Mouse (Mus musculus): ENCODE measurements around the gene Ager. TPM values are rescaled to one million over a fixed set of nuclear protein-coding genes. Genes with fewer than 3 reads are reported as not detected.
A peak's percentile ranks its signal among the peaks of the same experiment; 100 is the strongest.

Gene Ager
- polyA plus RNA-seq, 1 experiment = 0.22 TPM

DNA sequence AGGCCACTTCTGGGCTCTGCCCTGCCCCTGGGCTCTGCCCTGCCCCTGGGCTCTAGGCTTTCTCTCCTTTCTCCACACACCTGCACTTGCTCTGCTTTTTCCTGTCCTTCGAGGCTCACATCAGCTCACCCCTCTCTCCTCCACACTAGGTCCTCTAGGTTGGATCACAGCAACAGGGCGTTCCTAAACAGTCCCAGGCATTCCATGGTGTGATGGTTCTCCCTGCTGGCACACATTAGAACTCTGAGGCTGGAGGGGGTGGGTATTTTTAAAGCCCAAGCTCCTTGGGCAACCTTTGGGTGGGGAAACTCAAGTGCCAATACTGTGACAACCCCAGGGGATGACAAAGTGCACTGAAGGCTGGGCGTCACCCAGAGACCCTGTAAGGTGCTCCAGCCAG is 39.8 kb downstream of the Ager start:
- H3ac ChIP-seq (ENCODE audit: control insufficient read depth, insufficient read length) = no peak overlapping the region

GRCm38 (mm10) chr17:34639461-34640255 is 42.0 kb downstream of the Ager start:
- no peak overlapping the region for H3ac ChIP-seq (ENCODE audit: control insufficient read depth, insufficient read length)
- H3K79me2 ChIP-seq (ENCODE audit: control insufficient read depth, insufficient read depth) = no peaks in the 10 kb centered on the region
- no peaks in the 10 kb centered on the region for H3K36me3 ChIP-seq (ENCODE audit: control insufficient read depth, insufficient read depth)
- peak overlapping the region; percentile 65 for H3K4me2 ChIP-seq (ENCODE audit: low read depth)
- H3K4me3 ChIP-seq = no peak overlapping the region
- H3K27me3 ChIP-seq (ENCODE audit: control insufficient read depth, insufficient read depth, insufficient read length) = no peaks in the 10 kb centered on the region
- TF ChIP-seq POLR2A (IDR thresholded peaks at IDR 0.05; ENCODE audit: insufficient read length, low read depth) (no peak), SRF (IDR thresholded peaks at IDR 0.05; ENCODE audit: control insufficient read depth, insufficient read length, low read depth) (no peak), CEBPB (IDR thresholded peaks at IDR 0.05; ENCODE audit: insufficient read depth, poor library complexity, severe bottlenecking) (no peak), E2F4 (IDR thresholded peaks at IDR 0.05; ENCODE audit: insufficient read depth) (no peak), TCF12 (IDR thresholded peaks at IDR 0.05; ENCODE audit: insufficient read depth, poor library complexity, severe bottlenecking) (no peak), POLR2AphosphoS2 (IDR thresholded peaks at IDR 0.05; ENCODE audit: insufficient read length, low read depth) (no peak)

More for the DNA sequence above, 39.8 kb downstream of the Ager start:
- no peaks in the 10 kb centered on the region for H3K36me3 ChIP-seq (ENCODE audit: control insufficient read depth, insufficient read depth)
- no peak overlapping the region for H3K4me3 ChIP-seq
- peaks cover 18% of the 10 kb centered on the region for H3K27me3 ChIP-seq (ENCODE audit: control insufficient read depth, insufficient read depth, insufficient read length)
- no peaks in the 10 kb centered on the region for H3K79me2 ChIP-seq (ENCODE audit: control insufficient read depth, insufficient read depth)
- H3K4me2 ChIP-seq (ENCODE audit: low read depth) = peak overlapping the region; percentile 12
- no peak for TF ChIP-seq MAX (IDR thresholded peaks at IDR 0.05; ENCODE audit: low read depth)
- TF ChIP-seq POLR2AphosphoS2 (IDR thresholded peaks at IDR 0.05; ENCODE audit: insufficient read length, low read depth) = no peak
- no peak for TF ChIP-seq TCF12 (IDR thresholded peaks at IDR 0.05; ENCODE audit: insufficient read depth, poor library complexity, severe bottlenecking)
- TF ChIP-seq REST (IDR thresholded peaks at IDR 0.05; ENCODE audit: insufficient read depth, insufficient read length) = no peak
- no peak for TF ChIP-seq MYOD1 (IDR thresholded peaks at IDR 0.05; ENCODE audit: control insufficient read depth in 1 of 3, insufficient read length in 2 of 3, low read depth in 2 of 3)
- TF ChIP-seq CEBPB (IDR thresholded peaks at IDR 0.05; ENCODE audit: insufficient read depth, poor library complexity, severe bottlenecking) = no peak
- no peak for TF ChIP-seq E2F4 (IDR thresholded peaks at IDR 0.05; ENCODE audit: insufficient read depth)

- peak overlapping the region; percentile 65 for H3K4me2 ChIP-seq (ENCODE audit: low read depth)
Measured at GRCm38 (mm10) chr17:34640778-34641601, 43.3 kb downstream of the Ager start.

GRCm38 (mm10) chr17:34641945-34642344 is 44.3 kb downstream of the Ager start:
- Histone ChIP-seq H3K4me2 (ENCODE audit: low read depth) (peak overlapping the region; percentile 65), H3K4me3 (no peak overlapping the region), H3ac (ENCODE audit: control insufficient read depth, insufficient read length) (no peak overlapping the region), H3K27me3 (ENCODE audit: control insufficient read depth, insufficient read depth, insufficient read length) (no peaks in the 10 kb centered on the region), H3K36me3 (ENCODE audit: control insufficient read depth, insufficient read depth) (no peaks in the 10 kb centered on the region), H3K79me2 (ENCODE audit: control insufficient read depth, insufficient read depth) (peaks cover 5% of the 10 kb centered on the region)
- TF ChIP-seq TCF3 (IDR thresholded peaks at IDR 0.05; ENCODE audit: insufficient read length, low read depth) (peak; percentile 64), POLR2A (IDR thresholded peaks at IDR 0.05; ENCODE audit: insufficient read length, low read depth) (no peak), TCF12 (IDR thresholded peaks at IDR 0.05; ENCODE audit: insufficient read depth, poor library complexity, severe bottlenecking) (peak; percentile 69), MYOG (IDR thresholded peaks at IDR 0.05; ENCODE audit: control insufficient read depth in 1 of 3, insufficient read depth in 1 of 3, insufficient read length in 2 of 3, low read depth in 2 of 3) (peak; percentile 5 to 75 (median 40)), CEBPB (IDR thresholded peaks at IDR 0.05; ENCODE audit: insufficient read depth, poor library complexity, severe bottlenecking) (no peak), MYOD1 (IDR thresholded peaks at IDR 0.05; ENCODE audit: control insufficient read depth in 1 of 3, insufficient read length in 2 of 3, low read depth in 2 of 3) (peak; percentile 23 to 71 (median 62)), USF1 (IDR thresholded peaks at IDR 0.05; ENCODE audit: low read depth) (peak; percentile 77)

More at GRCm38 (mm10) chr17:34640778-34641601, 43.3 kb downstream of the Ager start:
- H3K4me3 ChIP-seq = no peak overlapping the region
- peaks cover 5% of the 10 kb centered on the region for H3K79me2 ChIP-seq (ENCODE audit: control insufficient read depth, insufficient read depth)
- H3K36me3 ChIP-seq (ENCODE audit: control insufficient read depth, insufficient read depth) = no peaks in the 10 kb centered on the region
- no peaks in the 10 kb centered on the region for H3K27me3 ChIP-seq (ENCODE audit: control insufficient read depth, insufficient read depth, insufficient read length)
- H3ac ChIP-seq (ENCODE audit: control insufficient read depth, insufficient read length) = no peak overlapping the region
- TF ChIP-seq TCF3 (IDR thresholded peaks at IDR 0.05; ENCODE audit: insufficient read length, low read depth) = no peak
- peak in 2 of 3 experiments; percentile 5 to 78 for TF ChIP-seq MYOG (IDR thresholded peaks at IDR 0.05; ENCODE audit: control insufficient read depth in 1 of 3, insufficient read depth in 1 of 3, insufficient read length in 2 of 3, low read depth in 2 of 3)

GRCm38 (mm10) chr17:34643379-34643778 is 45.7 kb downstream of the Ager start:
- H3K79me2 ChIP-seq (ENCODE audit: control insufficient read depth, insufficient read depth) = peaks cover 9% of the 10 kb centered on the region
- H3K4me2 ChIP-seq (ENCODE audit: low read depth) = peak overlapping the region; percentile 47
- H3K36me3 ChIP-seq (ENCODE audit: control insufficient read depth, insufficient read depth) = no peaks in the 10 kb centered on the region
- H3K4me3 ChIP-seq = no peak overlapping the region
- no peaks in the 10 kb centered on the region for H3K27me3 ChIP-seq (ENCODE audit: control insufficient read depth, insufficient read depth, insufficient read length)
- no peak overlapping the region for H3ac ChIP-seq (ENCODE audit: control insufficient read depth, insufficient read length)
- TF ChIP-seq TCF3 (IDR thresholded peaks at IDR 0.05; ENCODE audit: insufficient read length, low read depth) (no peak), E2F4 (IDR thresholded peaks at IDR 0.05; ENCODE audit: insufficient read depth) (no peak), MYOD1 (IDR thresholded peaks at IDR 0.05; ENCODE audit: control insufficient read depth in 1 of 3, insufficient read length in 2 of 3, low read depth in 2 of 3) (no peak), MYOG (IDR thresholded peaks at IDR 0.05; ENCODE audit: control insufficient read depth in 1 of 3, insufficient read depth in 1 of 3, insufficient read length in 2 of 3, low read depth in 2 of 3) (no peak), TCF12 (IDR thresholded peaks at IDR 0.05; ENCODE audit: insufficient read depth, poor library complexity, severe bottlenecking) (no peak), REST (IDR thresholded peaks at IDR 0.05; ENCODE audit: insufficient read depth, insufficient read length) (no peak), POLR2A (IDR thresholded peaks at IDR 0.05; ENCODE audit: insufficient read length, low read depth) (no peak), MAX (IDR thresholded peaks at IDR 0.05; ENCODE audit: low read depth) (no peak)
